Mouse (Mus musculus) lung, embryonic 16.5 days (tissue): Measurements from ENCODE around the gene Rflna. TPM values are rescaled to one million over a fixed set of nuclear protein-coding genes. Genes with fewer than 3 reads are reported as not detected.

ENCODE experiments used
- ATAC-seq: fragments of 200-750 bp; cut with Nextera tagmentation; 2 replicates; pipeline ENCODE4 v1.8.0; 2017; ENCODE audit warnings: low read depth, mild to moderate bottlenecking, moderate library complexity
- H3K27ac ChIP-seq: fragments of 300-500 bp; sonication (generic); 2 replicates; pipeline ENCODE4 v1.5.1; 2014; ENCODE audit warnings: mild to moderate bottlenecking, control low read depth, low read length
- H3K27me3 ChIP-seq: fragments of 300-500 bp; sonication (generic); 2 replicates; pipeline ENCODE4 v1.6.1; 2014; ENCODE audit warnings: low read depth, low read length, mixed read lengths; ENCODE audit not compliant: control insufficient read depth, insufficient read depth
- H3K36me3 ChIP-seq: fragments of 300-500 bp; sonication (generic); 2 replicates; pipeline ENCODE4 v1.6.1; 2014; ENCODE audit warnings: low read length; ENCODE audit not compliant: control insufficient read depth, insufficient read depth
- H3K4me1 ChIP-seq: fragments of 300-500 bp; sonication (generic); replicated peaks from 2 replicates; pipeline ENCODE4 v1.6.1; 2014; ENCODE audit warnings: low read length, mixed read lengths; ENCODE audit not compliant: control insufficient read depth, insufficient read depth
- H3K4me2 ChIP-seq: fragments of 300-500 bp; sonication (generic); 2 replicates; pipeline ENCODE4 v1.6.1; 2014; ENCODE audit warnings: low read depth, low read length, control low read depth
- H3K4me3 ChIP-seq: fragments of 300-500 bp; sonication (generic); 2 replicates; pipeline ENCODE4 v1.5.1; 2014; ENCODE audit warnings: mild to moderate bottlenecking, low read length, control low read depth
- H3K9ac ChIP-seq: fragments of 300-500 bp; sonication (generic); 2 replicates; pipeline ENCODE4 v1.6.1; 2014; ENCODE audit warnings: low read length, control low read depth
- H3K9me3 ChIP-seq: fragments of 300-500 bp; sonication (generic); 2 replicates; pipeline ENCODE4 v1.6.1; 2016; ENCODE audit warnings: low read length; ENCODE audit not compliant: control insufficient read depth
- WGBS: fragments of 180-500 bp; shearing (Covaris S2); extraction: QIAGEN DNeasy Blood & Tissue Kit; methylation state at CpG from one replicate; pipeline ENCODE4 v1.1.7; 2014; 5-methylcytosine and 5-hydroxymethylcytosine counted together
- polyA plus RNA-seq: library from polyadenylated mRNA; unstranded; fragments of >200 nt; fragmentation: Nextera tagmentation; extraction: Ambion mirVana; gene quantifications from 2 replicates; pipeline ENCODE4 v1.2.1, GENCODE M21; 2015

The Rflna gene
- polyA plus RNA-seq, 1 experiment from 2014 or later, result 6.7 TPM

- peak overlapping the region; percentile 77 for H3K27ac ChIP-seq
- ATAC-seq, result no peak
- no peaks in the 10 kb centered on the region for H3K27me3 ChIP-seq
- no peaks in the 10 kb centered on the region for H3K9me3 ChIP-seq
- 60% methylated on average over 7 of the region's 7 CpGs for WGBS
- peaks cover 24% of the 10 kb centered on the region for H3K36me3 ChIP-seq
- no peak overlapping the region for H3K4me2 ChIP-seq
- H3K4me3 ChIP-seq, result no peak overlapping the region
- H3K9ac ChIP-seq, result peak overlapping the region; percentile 20; the same call in 1 of the 2 replicates
- H3K4me1 ChIP-seq, result peaks cover 59% of the 10 kb centered on the region
These were observed 50.6 kb downstream of the Rflna start for GRCm38 (mm10) chr5:125053661-125054060.

GRCm38 (mm10) chr5:125055901-125056300 is 52.9 kb downstream of the Rflna start:
- no peak overlapping the region for H3K9ac ChIP-seq
- H3K4me2 ChIP-seq, result no peak overlapping the region
- H3K27ac ChIP-seq, result peak overlapping the region; percentile 91; the same call in 1 of the 2 replicates
- H3K4me3 ChIP-seq, result no peak overlapping the region
- H3K36me3 ChIP-seq, result peaks cover 11% of the 10 kb centered on the region
- H3K27me3 ChIP-seq, result no peaks in the 10 kb centered on the region
- no peaks in the 10 kb centered on the region for H3K9me3 ChIP-seq
- H3K4me1 ChIP-seq, result peaks cover 76% of the 10 kb centered on the region
- WGBS, result 56% methylated on average over 8 of the region's 8 CpGs
- ATAC-seq, result no peak

- Histone ChIP-seq H3K9ac (peak overlapping the region; percentile 17; the same call in 1 of the 2 replicates), H3K27me3 (no peaks in the 10 kb centered on the region), H3K9me3 (no peaks in the 10 kb centered on the region), H3K4me3 (no peak overlapping the region), H3K36me3 (peaks cover 7% of the 10 kb centered on the region), H3K27ac (peak overlapping the region; percentile 91), H3K4me2 (peak overlapping the region; percentile 57; the same call in 1 of the 2 replicates), H3K4me1 (peaks cover 76% of the 10 kb centered on the region)
- no peak for ATAC-seq
- WGBS, result 30% methylated on average over 6 of the region's 6 CpGs
These were observed 53.3 kb downstream of the Rflna start for GRCm38 (mm10) chr5:125056331-125056695.

GRCm38 (mm10) chr5:125056696-125057554 is 53.9 kb downstream of the Rflna start:
- no peaks in the 10 kb centered on the region for H3K9me3 ChIP-seq
- peak overlapping the region; percentile 33 for H3K4me3 ChIP-seq
- peak overlapping the region; percentile 57 for H3K4me2 ChIP-seq
- H3K27ac ChIP-seq, result peak overlapping the region; percentile 91
- H3K4me1 ChIP-seq, result peaks cover 75% of the 10 kb centered on the region
- peaks cover 7% of the 10 kb centered on the region for H3K36me3 ChIP-seq
- WGBS, result 6% methylated on average over 19 of the region's 19 CpGs
- peak; percentile 51 for ATAC-seq
- H3K27me3 ChIP-seq, result no peaks in the 10 kb centered on the region
- peak overlapping the region; percentile 48; the same call in 1 of the 2 replicates for H3K9ac ChIP-seq

GRCm38 (mm10) chr5:125057555-125058266 is 54.7 kb downstream of the Rflna start:
- H3K9me3 ChIP-seq, result no peaks in the 10 kb centered on the region
- H3K36me3 ChIP-seq, result peaks cover 5% of the 10 kb centered on the region
- peak overlapping the region; percentile 91 for H3K27ac ChIP-seq
- no peaks in the 10 kb centered on the region for H3K27me3 ChIP-seq
- H3K9ac ChIP-seq, result peak overlapping the region; percentile 48
- 15% methylated on average over 29 of the region's 29 CpGs for WGBS
- ATAC-seq, result peak; percentile 62
- H3K4me2 ChIP-seq, result peak overlapping the region; percentile 57
- H3K4me1 ChIP-seq, result peaks cover 67% of the 10 kb centered on the region
- peak overlapping the region; percentile 33 for H3K4me3 ChIP-seq

GRCm38 (mm10) chr5:125058267-125058668 is 55.2 kb downstream of the Rflna start:
- Histone ChIP-seq H3K4me1 (peaks cover 61% of the 10 kb centered on the region), H3K27me3 (no peaks in the 10 kb centered on the region), H3K4me3 (peak overlapping the region; percentile 33), H3K9ac (peak overlapping the region; percentile 48), H3K27ac (peak overlapping the region; percentile 91), H3K36me3 (peaks cover 5% of the 10 kb centered on the region), H3K4me2 (peak overlapping the region; percentile 57), H3K9me3 (no peaks in the 10 kb centered on the region)
- 3% methylated on average over 25 of the region's 29 CpGs for WGBS
- ATAC-seq, result peak; percentile 45

Other genes starting within 250 kb of the Rflna start
- 9.9 and 11.7 TPM in 2 replicates for gene Ccdc92, start 140.8 kb upstream of the Rflna start, polyA plus RNA-seq
- 91.1 and 92.9 TPM in 2 replicates for gene Zfp664, start 140.5 kb upstream of the Rflna start, polyA plus RNA-seq
- gene Ncor2, start 176.0 kb downstream of the Rflna start, polyA plus RNA-seq, result 20.3 and 27.3 TPM in 2 replicates